Mouse (Mus musculus) heart, adult 2 months (tissue): ENCODE measurements around the gene Rem2.

Source experiments
- CTCF ChIP-seq: fragments of 200-600 bp; IDR thresholded peaks from 2 replicates; pipeline ENCODE4 v1.8.1; 2022; ENCODE audit warnings: antibody characterized with exemption, mild to moderate bottlenecking, moderate library complexity
- EP300 ChIP-seq: fragments of 200-500 bp; IDR thresholded peaks from 2 replicates; pipeline ENCODE4 v1.6.1; 2011; ENCODE audit warnings: low read depth, low read length, control low read depth; ENCODE audit not compliant: insufficient read depth
- POLR2A ChIP-seq: fragments of 200-500 bp; IDR thresholded peaks from 2 replicates; pipeline ENCODE4 v1.6.1; 2011; ENCODE audit warnings: mild to moderate bottlenecking, low read depth, low read length, control low read depth; ENCODE audit not compliant: insufficient read depth

DNA sequence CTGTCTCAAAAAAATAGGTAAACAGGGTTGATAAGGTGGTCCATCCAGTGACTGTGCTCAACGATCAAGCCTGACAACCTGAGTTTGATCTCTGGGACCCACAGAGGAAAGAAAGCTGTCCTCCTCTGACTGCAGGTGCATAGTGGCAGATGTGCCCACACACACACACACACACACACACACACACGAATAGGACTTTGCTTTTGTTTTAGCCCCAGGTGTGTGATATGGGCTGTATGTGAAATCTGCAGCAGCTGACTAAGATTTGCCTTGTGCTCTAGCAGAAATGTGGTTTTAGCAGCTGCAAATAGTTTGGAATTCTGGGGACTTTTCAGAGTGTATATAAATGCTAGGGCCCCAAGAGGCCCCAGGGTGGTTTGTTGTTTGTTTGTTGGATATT lies 23.4 kb downstream of the Rem2 start:
- TF ChIP-seq CTCF: no peak
- TF ChIP-seq POLR2A: no peak
- TF ChIP-seq EP300: no peak
